Mouse (Mus musculus) liver, adult 2 months (tissue): Measurements from ENCODE around the gene Fate1.

Experiments used
- CTCF ChIP-seq: fragments of 200-500 bp; IDR thresholded peaks from 2 replicates; pipeline ENCODE4 v1.5.1; 2011; ENCODE audit warnings: low read depth, low read length, control low read depth
- POLR2A ChIP-seq: fragments of 200-500 bp; IDR thresholded peaks from 2 replicates; pipeline ENCODE4 v1.6.1; 2011; ENCODE audit warnings: low read length, control low read depth; ENCODE audit not compliant: insufficient read depth; ENCODE audit errors: extremely low read depth

- TF ChIP-seq POLR2A (no peak), CTCF (peak; percentile 43)
These were observed 26.2 kb upstream of the Fate1 start for GRCm38 (mm10) chrX:71946631-71947030.
